Mouse (Mus musculus) cerebellum, postnatal 14 days (tissue): ENCODE measurements around the gene Gmeb1.
"Not testable (repeated sequence)": the region's sequence is repeated elsewhere in the genome, so short reads cannot be mapped to it uniquely, and the experiment has no call there.

Experiments
- DNase-seq, 2 experiments: peaks; one replicate each; pipeline ENCODE4 v3.0.0; 2021; ENCODE audit warnings: mixed read lengths in 2 of 2

The Gmeb1 gene

GRCm38 (mm10) chr4:132273166-132273565 is 11.8 kb upstream of the Gmeb1 start:
- DNase-seq: peak; percentile 44 to 62

DNA sequence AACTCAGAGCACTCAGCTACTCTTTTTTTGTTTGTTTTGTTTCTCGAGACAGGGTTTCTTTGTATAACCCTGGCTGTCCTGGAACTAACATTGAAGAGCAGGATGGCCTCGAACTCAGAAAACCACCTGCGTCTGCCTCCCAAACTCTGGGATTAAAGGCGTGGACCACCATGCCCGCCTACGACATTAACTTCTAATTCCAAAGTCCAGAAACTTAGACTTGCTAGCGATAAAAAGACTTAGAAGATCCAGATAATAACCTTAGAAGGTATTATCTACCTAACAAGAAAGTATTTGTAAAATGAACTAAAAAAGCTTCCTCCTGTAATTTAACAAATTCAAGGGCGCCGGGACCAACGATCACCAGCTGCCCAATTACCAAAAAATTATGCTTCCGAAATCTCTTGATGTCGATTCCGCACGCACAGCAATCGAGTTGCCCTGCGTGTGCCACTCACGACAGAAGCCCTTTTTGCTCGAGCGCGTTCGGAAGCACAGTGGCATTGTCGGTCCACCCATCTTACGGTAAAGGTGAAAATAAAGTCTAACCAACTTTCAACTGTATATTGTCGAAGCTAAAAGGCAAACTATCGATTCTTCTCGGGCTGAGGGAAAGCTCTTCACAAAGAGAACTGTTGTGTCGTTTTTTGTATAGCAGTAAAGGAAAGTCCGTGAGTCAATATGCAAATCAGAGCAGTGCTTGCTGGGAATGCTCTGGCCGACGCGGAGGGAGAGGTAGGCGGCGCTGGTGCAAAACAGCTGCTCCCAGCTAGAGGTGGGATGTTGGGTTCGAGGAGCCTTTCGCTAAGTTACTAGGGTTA is 8.5 kb upstream of the Gmeb1 start:
- peak; percentile 85 to 87 for DNase-seq

GRCm38 (mm10) chr4:132268871-132269739 is 7.7 kb upstream of the Gmeb1 start:
- no peak for DNase-seq

DNA sequence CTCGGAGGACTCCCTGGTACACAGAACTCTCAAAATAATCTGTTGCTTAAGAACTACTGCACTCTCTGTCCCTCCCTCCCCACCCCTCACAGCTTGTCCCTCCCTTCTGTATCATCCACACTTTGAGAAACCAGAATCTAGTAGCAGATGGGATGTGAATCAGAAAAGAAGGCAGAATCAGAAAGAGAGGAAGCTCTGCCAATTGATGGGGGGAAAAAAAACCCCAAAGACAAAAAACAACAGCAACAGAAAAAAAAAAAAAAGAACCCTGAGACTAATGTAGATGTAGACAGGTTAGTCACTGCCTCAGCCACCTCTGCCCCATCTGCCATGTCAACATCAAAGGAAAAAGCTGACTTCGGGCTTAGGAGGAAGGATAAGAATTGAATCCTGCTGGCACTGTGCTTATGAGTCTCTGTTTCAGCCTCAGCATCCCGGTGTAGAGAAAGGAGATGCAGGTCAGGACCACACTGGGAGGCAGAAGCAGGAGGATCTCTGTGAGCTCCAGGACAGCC is 5.5 kb upstream of the Gmeb1 start:
- no peak for DNase-seq

DNA sequence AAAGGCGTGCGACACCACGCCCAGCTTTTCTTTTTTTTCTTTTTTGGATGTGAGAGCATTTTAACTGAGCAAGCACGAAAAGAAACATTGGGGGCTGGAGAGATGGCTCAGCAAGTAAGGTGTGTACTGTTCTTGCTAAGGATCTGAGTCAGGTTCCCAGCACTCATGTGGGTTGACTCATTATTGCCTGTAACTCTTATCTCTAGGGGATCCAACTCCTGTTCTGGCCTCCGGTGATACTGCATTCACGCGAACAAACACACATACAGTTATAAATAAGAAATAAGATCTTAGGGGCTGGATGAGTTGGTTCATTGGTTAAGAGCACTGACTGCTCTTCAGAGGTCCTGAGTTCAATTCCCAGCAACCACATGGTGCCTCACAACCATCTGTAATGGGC is 1.9 kb upstream of the Gmeb1 start:
- DNase-seq: no peak

- DNase-seq: no peak
These were observed 885 bp upstream of the Gmeb1 start for GRCm38 (mm10) chr4:132262358-132262616.

DNA sequence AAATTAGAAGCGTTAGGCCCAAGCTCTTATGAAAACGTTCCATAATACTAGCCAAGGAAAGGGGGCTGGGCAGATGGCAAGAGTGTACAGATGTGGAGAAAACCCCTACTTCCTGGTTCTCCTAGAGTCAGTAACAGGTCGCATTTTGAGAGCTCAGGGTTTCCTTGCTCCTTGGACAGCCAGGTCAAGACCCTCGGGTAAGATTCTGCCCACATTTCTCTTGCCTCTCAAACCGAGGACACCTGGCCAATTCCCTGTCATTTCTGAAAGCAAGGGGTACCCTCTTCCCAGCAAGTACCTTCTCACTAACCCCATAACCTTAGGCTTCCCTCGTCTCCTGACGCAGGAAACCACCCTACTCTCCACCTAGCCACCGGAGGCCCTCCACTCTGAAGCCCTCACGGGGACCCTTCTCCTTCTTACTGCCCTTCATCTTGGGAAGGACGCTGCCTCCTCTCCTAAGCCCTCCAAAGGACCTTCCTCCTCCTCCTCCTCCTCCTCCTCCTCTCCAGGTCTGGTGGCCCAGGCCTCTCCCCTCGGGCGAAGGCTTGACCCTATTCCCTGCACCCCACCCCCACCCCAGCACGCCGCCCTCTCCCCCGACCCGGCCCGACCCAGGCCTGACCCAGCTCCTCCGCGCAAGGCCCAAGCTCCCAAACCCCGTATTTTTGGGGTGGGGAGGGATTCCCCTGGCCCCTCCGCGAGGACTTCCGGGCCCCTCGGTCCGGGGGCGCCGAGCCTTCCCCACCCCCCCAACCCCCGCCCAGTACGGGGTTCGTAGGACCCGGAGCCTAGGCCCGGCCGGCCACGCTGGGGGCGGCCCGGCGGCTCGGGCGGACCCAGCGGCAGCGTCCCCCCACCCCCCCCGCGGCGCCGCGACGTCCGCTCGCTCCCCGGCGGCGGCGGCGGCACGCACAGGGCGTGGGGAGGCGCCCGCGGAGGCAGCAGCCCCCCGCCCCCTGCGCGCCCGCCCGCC is 710 bp downstream of the Gmeb1 start:
- DNase-seq: peak; percentile 47 to 63

GRCm38 (mm10) chr4:132259248-132259647 is 2.2 kb downstream of the Gmeb1 start:
- DNase-seq: no peak

- DNase-seq: no peak
These were observed 5.0 kb downstream of the Gmeb1 start for GRCm38 (mm10) chr4:132256384-132256783.

DNA sequence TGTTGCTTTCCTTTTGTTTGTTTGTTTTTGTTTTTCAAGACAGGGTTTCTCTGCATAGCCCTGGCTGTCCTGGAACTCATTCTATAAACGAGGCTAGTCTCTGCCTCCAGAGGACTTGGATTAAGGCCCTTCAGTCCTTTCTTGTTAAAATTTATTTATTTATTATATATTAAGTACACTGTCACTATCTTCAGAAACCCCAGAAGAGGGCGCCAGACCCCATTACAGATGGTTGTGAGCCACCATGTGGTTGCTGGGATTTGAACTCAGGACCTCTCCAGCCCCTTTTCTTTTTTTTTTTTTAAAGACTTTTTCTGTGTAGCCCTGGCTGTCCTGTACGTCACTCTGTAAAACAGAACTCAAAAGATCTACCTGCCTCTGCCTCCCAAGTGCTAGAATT is 6.4 kb downstream of the Gmeb1 start:
- peak in 1 of 2 experiments; percentile 27 for DNase-seq

DNA sequence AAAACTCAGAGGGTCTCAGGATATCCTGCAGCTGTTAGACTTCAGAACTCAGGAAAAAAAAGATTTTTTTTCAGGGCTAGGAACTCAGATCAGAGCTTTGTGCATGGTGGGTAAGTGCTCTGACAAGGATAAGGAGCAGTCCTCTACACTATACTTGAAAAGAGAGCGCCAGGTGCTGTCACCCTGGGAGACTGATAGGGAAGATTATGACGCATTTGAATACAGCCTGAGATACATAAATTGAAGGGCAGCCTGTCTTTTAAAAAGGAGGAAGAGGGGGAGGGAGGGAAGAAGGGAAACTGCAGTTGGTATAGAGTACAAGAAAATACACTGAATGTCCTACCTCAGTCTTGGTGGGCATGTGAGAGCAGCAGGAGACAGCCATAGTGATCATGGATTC is 7.8 kb downstream of the Gmeb1 start:
- peak in 1 of 2 experiments; percentile 26 for DNase-seq

GRCm38 (mm10) chr4:132253128-132253527 is 8.3 kb downstream of the Gmeb1 start:
- no peak for DNase-seq

DNA sequence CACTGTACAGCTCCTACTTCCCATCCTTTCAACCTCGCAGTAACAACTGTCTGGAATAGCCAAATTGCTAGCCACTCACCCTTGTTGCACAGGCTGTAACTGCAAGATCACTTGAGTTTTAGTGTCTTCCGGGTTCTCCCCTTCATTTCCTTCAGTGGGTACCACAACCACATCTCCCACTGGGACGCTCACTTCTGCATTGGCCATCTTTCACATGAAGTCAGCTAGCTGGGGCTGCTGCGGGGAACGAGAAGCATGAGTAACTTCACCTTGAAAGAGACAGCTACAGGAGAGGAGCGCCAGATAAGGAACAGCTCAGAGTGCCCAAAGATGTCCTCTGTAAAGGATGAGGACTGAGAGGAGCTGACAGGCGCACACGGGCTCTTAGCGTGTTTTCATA is 9.8 kb downstream of the Gmeb1 start:
- no peak for DNase-seq

GRCm38 (mm10) chr4:132247451-132247997 is 13.9 kb downstream of the Gmeb1 start:
- no peak for DNase-seq

GRCm38 (mm10) chr4:132245643-132246042 is 15.8 kb downstream of the Gmeb1 start:
- DNase-seq: no peak

DNA sequence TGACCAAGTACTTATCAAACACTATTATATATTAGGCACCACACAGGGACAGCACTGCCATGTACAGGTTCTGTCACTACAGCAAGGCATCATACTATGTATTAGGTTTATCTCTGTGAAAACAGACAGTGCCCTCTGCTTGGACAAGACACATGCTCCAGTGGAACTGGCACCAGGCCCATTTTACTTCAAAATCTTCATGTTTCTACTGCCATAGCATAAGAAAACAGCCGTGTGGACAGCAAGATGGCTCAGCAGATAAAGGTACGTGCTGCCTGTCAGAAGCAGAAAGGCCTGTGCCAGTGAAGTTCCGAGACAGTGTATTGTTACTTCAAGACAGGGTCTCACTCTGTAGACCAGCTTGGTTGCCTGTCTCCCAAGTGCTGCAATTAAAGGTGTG is 20.2 kb downstream of the Gmeb1 start:
- DNase-seq: no peak

DNA sequence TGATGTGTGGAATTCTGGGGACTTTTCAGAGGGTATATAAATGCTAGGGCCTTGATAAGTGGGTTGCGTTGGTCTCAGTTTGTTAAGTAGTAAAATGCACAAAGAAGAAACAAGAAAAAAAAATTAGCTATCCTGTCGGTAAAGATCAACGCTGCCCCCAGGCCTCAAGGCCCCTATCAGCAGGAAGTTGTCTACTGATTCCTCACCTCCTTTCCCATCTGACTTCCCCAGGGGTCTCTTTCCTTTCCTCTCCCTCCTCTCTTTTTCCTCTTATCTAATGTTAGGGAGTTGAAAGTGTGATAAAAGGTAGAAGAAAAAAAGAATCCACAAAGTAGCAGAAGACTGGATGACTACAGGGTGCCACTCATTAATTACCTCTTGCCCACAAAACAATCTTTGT is 21.0 kb downstream of the Gmeb1 start:
- no peak for DNase-seq

GRCm38 (mm10) chr4:132238356-132238755 is 23.0 kb downstream of the Gmeb1 start:
- no peak for DNase-seq

DNA sequence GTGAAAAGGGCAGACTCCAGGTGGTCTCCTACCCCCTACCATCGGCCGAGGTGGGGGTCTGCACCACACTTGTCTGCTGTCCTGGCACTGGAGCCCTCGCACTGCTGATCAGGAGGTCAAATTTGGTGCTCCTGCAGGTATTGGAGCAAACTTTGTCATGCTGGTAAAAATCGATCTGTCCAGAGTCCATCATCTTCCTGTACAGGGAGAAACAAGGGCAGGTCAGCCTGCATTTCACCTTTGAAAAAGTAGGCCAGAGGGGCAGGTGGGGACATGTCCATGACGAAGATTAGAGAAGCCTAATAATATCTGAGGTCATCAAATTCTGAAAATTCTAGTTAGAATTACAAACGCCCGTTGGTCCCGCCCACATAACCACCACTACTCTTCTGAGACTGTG is 26.7 kb downstream of the Gmeb1 start:
- no peak for DNase-seq

DNA sequence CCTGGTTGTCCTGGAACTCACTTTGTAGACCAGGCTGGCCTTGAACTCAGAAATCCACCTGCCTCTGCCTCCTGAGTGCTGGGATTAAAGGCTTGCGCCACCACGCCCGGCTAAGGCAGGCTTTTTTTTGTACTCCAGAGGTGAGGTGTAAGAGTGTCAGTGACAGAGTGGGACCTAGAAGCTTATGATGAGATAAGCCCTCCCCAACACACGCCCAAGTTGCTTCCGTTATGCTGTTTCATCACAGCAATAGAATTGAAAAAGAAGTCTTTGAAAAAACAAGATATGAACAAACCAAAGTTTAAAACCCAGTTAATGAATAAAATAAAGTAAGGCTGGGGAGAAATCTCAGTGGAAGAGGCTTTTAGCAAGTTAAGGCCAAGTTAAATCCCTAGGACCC is 31.0 kb downstream of the Gmeb1 start:
- no peak for DNase-seq

DNA sequence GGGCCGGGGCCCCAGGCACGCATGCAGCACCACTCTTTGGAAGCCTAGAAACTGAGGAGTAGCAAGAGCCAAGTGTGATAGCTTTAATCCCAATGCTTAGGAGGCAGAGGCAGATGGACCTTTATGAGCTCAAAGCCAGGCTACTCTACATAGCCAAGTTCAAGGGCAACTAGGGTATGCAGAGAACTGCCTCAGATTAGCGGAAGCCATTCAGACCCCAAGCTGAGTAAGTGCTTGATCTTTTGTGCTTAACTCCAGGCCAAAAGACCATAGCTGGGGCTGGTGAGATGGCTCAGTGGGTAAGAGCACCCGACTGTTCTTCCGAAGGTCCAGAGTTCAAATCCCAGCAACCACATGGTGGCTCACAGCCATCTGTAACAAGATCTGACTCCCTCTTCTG is 39.4 kb downstream of the Gmeb1 start:
- DNase-seq: not testable (repeated sequence)

DNA sequence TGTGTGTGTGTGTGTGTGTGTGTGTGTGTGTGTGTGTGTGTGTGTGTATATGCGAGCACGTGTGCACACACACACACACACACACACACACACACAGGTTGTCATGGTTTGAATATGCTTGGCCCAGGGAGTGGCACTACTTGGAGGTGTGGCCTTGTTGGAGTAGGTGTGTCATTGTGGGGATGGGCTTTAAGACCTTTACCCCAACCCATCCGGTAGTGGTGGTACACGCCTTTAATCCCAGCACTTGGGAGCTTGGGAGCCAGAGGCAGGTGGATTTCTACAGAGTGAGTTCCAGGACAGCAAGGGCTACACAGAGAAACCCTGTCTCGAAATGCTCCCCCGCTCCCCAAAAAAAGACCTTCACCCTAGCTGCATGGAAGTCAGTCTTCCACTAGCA is 43.0 kb downstream of the Gmeb1 start:
- DNase-seq: not testable (repeated sequence)
